In genomic region chr10:59543351-59543750, GRCm38 (mm10) we compare ENCODE assay signal across 32 mouse cellular contexts.
A peak's percentile ranks its signal among the peaks of the same experiment; 100 is the strongest.
DNase-seq lines count a peak whose midpoint lies in the region; ATAC-seq and TF ChIP-seq lines count a peak whose summit lies in the region.
"Had no signal": no experiment of that assay in that cellular context is flagged by ENCODE, and none has a peak within 500 bp of the region (broad histone marks: within the 10 kb centered on the region; RNA-seq: fewer than 3 reads in every experiment).

No protein-coding gene starts in this region.

- H3K9ac ChIP-seq in liver, adult 2 months (ENCODE audit: low read depth, low read length) = no peak overlapping the region
- H3K9ac ChIP-seq in lung, embryonic 16.5 days (ENCODE audit: low read length) = no peak overlapping the region
- H3K9ac ChIP-seq in kidney, embryonic 16.5 days (replicated peaks; ENCODE audit: low read length) = no peak overlapping the region
- H3K9ac ChIP-seq: embryonic facial prominence, embryonic 15.5 days; forebrain, embryonic 12.5 days; forebrain, postnatal 0 days; heart, embryonic 15.5 days; hindbrain, embryonic 12.5 days; intestine, embryonic 15.5 days; liver, embryonic 12.5 days; liver, postnatal 0 days; midbrain, embryonic 12.5 days had no signal

- H3K4me3 ChIP-seq in liver, adult 2 months (ENCODE audit: insufficient read depth, low read depth, low read length) = no peak overlapping the region
- no peak overlapping the region for H3K4me3 ChIP-seq in lung, embryonic 16.5 days (ENCODE audit: low read length)
- H3K4me3 ChIP-seq in kidney, embryonic 16.5 days (ENCODE audit: low read length) = no peak overlapping the region
- H3K4me3 ChIP-seq: embryonic facial prominence, embryonic 15.5 days; forebrain, embryonic 12.5 days; heart, embryonic 10.5 days; heart, embryonic 15.5 days; hindbrain, embryonic 12.5 days; intestine, embryonic 15.5 days; liver, embryonic 12.5 days; midbrain, embryonic 12.5 days had no signal

- no peaks in the 10 kb centered on the region for H3K27me3 ChIP-seq in liver, adult 2 months (ENCODE audit: control insufficient read depth, insufficient read depth, low read length)
- no peaks in the 10 kb centered on the region for H3K27me3 ChIP-seq in lung, embryonic 16.5 days (ENCODE audit: control insufficient read depth, insufficient read depth, low read depth, low read length)
- no peaks in the 10 kb centered on the region for H3K27me3 ChIP-seq in kidney, embryonic 16.5 days (ENCODE audit: insufficient read depth, low read length)
- H3K27me3 ChIP-seq: embryonic facial prominence, embryonic 15.5 days; heart, embryonic 15.5 days; hindbrain, embryonic 12.5 days; intestine, embryonic 15.5 days; megakaryocyte, embryonic 14.5 days; midbrain, embryonic 12.5 days had no signal

- H3K9me3 ChIP-seq in lung, embryonic 16.5 days (ENCODE audit: control insufficient read depth, low read length) = peaks cover 4% of the 10 kb centered on the region; the same call in 1 of the 2 replicates
- H3K9me3 ChIP-seq in kidney, embryonic 16.5 days (ENCODE audit: low read length) = peaks cover 16% of the 10 kb centered on the region
- H3K9me3 ChIP-seq: embryonic facial prominence, embryonic 15.5 days; heart, embryonic 15.5 days; intestine, embryonic 15.5 days; liver, embryonic 12.5 days had no signal

- 0 out of 2 replicates have a peak, but pooled peaks have one; percentile 36 for ATAC-seq in lung, embryonic 16.5 days (ENCODE audit: low read depth)
- ATAC-seq in megakaryocyte, adult 5-6 weeks (ENCODE audit: poor library complexity, severe bottlenecking) = 0 out of 2 replicates have a peak, but pooled peaks have one; percentile 26
- no peak for ATAC-seq in kidney, embryonic 16.5 days (ENCODE audit: low FRiP score, low TSS enrichment)
- ATAC-seq: forebrain, postnatal 0 days; hindbrain, postnatal 0 days; intestine, embryonic 15.5 days; liver, embryonic 12.5 days; liver, postnatal 0 days had no signal

- WGBS in liver, adult 2 months = 69% methylated on average over 9 of the region's 9 CpGs
- 68% methylated on average over 9 of the region's 9 CpGs for WGBS in lung, embryonic 16.5 days
- WGBS in kidney, embryonic 16.5 days = 79% methylated on average over 9 of the region's 9 CpGs

- H3K4me2 ChIP-seq in lung, embryonic 16.5 days (ENCODE audit: low read depth, low read length) = no peak overlapping the region
- H3K4me2 ChIP-seq in kidney, embryonic 16.5 days (replicated peaks; ENCODE audit: low read depth, low read length) = no peak overlapping the region
- H3K4me2 ChIP-seq: embryonic facial prominence, embryonic 15.5 days; forebrain, embryonic 12.5 days; heart, embryonic 15.5 days; hindbrain, embryonic 12.5 days; intestine, embryonic 15.5 days; liver, embryonic 12.5 days; midbrain, embryonic 12.5 days had no signal

- no peak for TF ChIP-seq CTCF in liver, adult 2 months (IDR thresholded peaks at IDR 0.05; ENCODE audit: low read depth, low read length)

- peaks cover 10% of the 10 kb centered on the region; the same call in 1 of the 2 replicates for H3K79me2 ChIP-seq in liver, adult 2 months (ENCODE audit: control insufficient read depth, insufficient read depth, low read length)

- H3K4me1 ChIP-seq in liver, adult 2 months (ENCODE audit: control insufficient read depth, insufficient read depth, low read length) = peaks cover 11% of the 10 kb centered on the region
- peaks cover 10% of the 10 kb centered on the region for H3K4me1 ChIP-seq in lung, embryonic 16.5 days (replicated peaks; ENCODE audit: control insufficient read depth, insufficient read depth, low read length)
- H3K4me1 ChIP-seq in kidney, embryonic 16.5 days (ENCODE audit: insufficient read depth, low read length) = peaks cover 28% of the 10 kb centered on the region

- H3K36me3 ChIP-seq in liver, adult 2 months (ENCODE audit: control insufficient read depth, insufficient read depth, low read length) = no peaks in the 10 kb centered on the region
- H3K36me3 ChIP-seq in lung, embryonic 16.5 days (ENCODE audit: control insufficient read depth, insufficient read depth, low read length) = no peaks in the 10 kb centered on the region
- H3K36me3 ChIP-seq in kidney, embryonic 16.5 days (ENCODE audit: insufficient read depth, low read length) = peaks cover 8% of the 10 kb centered on the region
- H3K36me3 ChIP-seq: forebrain, embryonic 12.5 days; intestine, embryonic 15.5 days; midbrain, embryonic 12.5 days had no signal

- peak; percentile 34 for DNase-seq in liver, adult 2 months (ENCODE audit: extremely low read depth, low read depth, low spot score)
- no peak for DNase-seq in liver
- peak; percentile 25 for DNase-seq in thymus, postnatal 14 days
- no peak for DNase-seq in thymus, postnatal 4 days
- DNase-seq in retina, embryonic 14.5 days (ENCODE audit: low spot score) = no peak
- DNase-seq: adrenal gland, adult 2 months; adrenal gland, postnatal 36 days; B cell, adult 2 months; cerebellum, adult 18-20 months; cerebellum, postnatal 10 days; forebrain, postnatal 0 days; gastrocnemius, postnatal 14 days; heart, adult 11 months; heart, postnatal 36 days; kidney, adult 2 months; layer of hippocampus, adult 9-11 months; liver, postnatal 0 days; right cerebral cortex, postnatal 4 days had no signal

- TF ChIP-seq POLR2A in liver, adult 2 months (IDR thresholded peaks at IDR 0.05; ENCODE audit: extremely low read depth, insufficient read depth, low read length) = no peak

- no peak overlapping the region for H3K27ac ChIP-seq in liver, adult 2 months (replicated peaks; ENCODE audit: insufficient read depth, low read depth, low read length)
- no peak overlapping the region for H3K27ac ChIP-seq in lung, embryonic 16.5 days (ENCODE audit: low read length)
- no peak overlapping the region for H3K27ac ChIP-seq in kidney, embryonic 16.5 days (ENCODE audit: low read length)
- H3K27ac ChIP-seq: embryonic facial prominence, embryonic 15.5 days; forebrain, embryonic 12.5 days; heart, embryonic 10.5 days; heart, embryonic 15.5 days; hindbrain, embryonic 12.5 days; hindbrain, postnatal 0 days; intestine, embryonic 15.5 days; kidney, postnatal 0 days; liver, embryonic 12.5 days; midbrain, embryonic 12.5 days had no signal

Comparison
In these comparisons a context has a peak if more than half of its experiments do, and no peak if none do; other contexts are left out.
1. DNase-seq: peak in liver, adult 2 months (single experiment) and thymus, postnatal 14 days (single experiment); none in liver (single experiment), thymus, postnatal 4 days (single experiment) and retina, embryonic 14.5 days (single experiment).